Mouse (Mus musculus) E14TG2a.4 (cell line): Measurements from ENCODE around the gene Ddx4.

Experiments used
- CTCF ChIP-seq: conservative IDR thresholded peaks from 2 replicates; pipeline ENCODE4 v1.5.1; 2014; ENCODE audit warnings: low read length
- NANOG ChIP-seq: IDR thresholded peaks from 2 replicates; pipeline ENCODE4 v1.6.1; 2014; ENCODE audit warnings: borderline replicate concordance, low read length, mixed read lengths

DNA sequence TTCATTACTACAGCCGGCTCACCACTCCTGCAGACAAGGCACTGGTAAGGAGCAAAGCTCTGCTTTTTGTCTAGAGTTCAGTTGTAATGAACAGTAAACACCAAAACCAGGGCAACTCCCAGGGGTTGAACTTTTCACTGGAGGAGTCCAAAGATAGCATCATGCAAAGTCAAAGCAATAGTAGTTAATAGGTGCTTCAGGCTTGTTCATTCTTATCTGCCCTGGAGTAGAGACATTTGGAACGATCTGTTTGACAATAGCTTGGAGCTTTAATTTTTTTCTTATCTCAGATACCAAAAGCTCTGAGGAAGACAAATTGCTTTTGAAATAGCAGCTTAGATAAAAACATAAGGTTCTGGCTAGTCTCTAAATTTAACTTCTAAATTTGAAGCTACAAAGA, 33.9 kb upstream of the Ddx4 start:
- TF ChIP-seq CTCF (no peak), NANOG (no peak)
